Mouse (Mus musculus): ENCODE measurements around the gene 9230112D13Rik.

The 9230112D13Rik gene

GRCm38 (mm10) chr14:34497346-34497745, 25.3 kb downstream of the 9230112D13Rik start:
- DNase-seq: no peak

DNA sequence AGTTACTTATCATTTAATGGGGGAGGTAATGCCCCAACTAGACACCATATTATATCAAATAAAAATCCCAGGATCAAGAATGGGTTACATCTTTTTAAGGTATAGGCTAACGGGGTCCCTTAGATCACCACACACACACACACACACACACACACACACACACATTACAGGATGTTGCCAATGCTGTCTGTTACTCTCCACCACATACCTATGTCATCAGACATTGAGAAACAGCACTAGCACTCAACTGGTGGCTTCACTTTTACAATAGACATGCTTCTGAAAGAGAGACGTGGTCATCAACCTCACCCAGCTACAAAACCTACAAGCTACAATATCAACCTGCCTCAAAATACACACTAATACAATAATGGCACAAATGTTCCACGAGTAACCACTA, 28.9 kb downstream of the 9230112D13Rik start:
- DNase-seq: no peak

GRCm38 (mm10) chr14:34492688-34493087, 29.9 kb downstream of the 9230112D13Rik start:
- no peak for DNase-seq

DNA sequence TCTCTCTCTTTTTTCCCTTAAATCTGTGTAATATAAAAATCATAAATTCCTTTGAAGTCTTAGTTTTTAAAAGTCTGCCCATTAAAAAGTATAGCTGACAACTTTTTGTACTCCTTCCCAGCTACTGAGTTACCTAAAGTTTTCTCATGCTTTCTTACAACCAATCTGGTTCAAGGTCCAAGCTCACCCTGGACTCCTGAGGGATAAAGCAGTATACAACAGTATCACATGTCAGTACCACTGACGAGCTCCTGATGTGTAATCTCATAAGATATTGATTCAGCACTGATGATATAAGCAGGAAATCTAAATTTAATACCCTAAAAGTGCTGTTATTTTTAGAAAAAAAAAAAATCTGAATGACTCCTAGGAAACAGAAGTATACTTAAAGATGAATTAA, 31.6 kb downstream of the 9230112D13Rik start:
- no peak for DNase-seq

GRCm38 (mm10) chr14:34489928-34490327, 32.7 kb downstream of the 9230112D13Rik start:
- no peak for DNase-seq

DNA sequence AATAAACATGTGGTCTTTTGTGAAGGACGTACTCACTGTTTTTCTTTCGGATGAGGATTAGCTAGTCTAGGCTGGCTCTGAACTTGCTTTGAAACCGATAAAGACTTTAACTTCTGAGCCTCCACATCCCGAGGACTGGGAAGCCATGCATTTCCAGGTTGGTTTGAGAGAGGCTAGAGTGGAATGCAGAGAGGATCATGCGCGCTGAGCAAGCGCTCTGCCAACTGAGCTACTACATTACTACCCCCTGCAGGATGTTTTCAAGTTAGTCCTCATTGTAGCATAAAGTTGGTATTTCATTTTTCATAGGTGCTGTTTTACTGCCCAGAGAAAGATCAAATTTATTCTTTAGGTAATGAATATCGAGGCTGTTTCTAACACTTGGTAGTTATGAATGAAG, 36.4 kb downstream of the 9230112D13Rik start:
- DNase-seq: no peak

DNA sequence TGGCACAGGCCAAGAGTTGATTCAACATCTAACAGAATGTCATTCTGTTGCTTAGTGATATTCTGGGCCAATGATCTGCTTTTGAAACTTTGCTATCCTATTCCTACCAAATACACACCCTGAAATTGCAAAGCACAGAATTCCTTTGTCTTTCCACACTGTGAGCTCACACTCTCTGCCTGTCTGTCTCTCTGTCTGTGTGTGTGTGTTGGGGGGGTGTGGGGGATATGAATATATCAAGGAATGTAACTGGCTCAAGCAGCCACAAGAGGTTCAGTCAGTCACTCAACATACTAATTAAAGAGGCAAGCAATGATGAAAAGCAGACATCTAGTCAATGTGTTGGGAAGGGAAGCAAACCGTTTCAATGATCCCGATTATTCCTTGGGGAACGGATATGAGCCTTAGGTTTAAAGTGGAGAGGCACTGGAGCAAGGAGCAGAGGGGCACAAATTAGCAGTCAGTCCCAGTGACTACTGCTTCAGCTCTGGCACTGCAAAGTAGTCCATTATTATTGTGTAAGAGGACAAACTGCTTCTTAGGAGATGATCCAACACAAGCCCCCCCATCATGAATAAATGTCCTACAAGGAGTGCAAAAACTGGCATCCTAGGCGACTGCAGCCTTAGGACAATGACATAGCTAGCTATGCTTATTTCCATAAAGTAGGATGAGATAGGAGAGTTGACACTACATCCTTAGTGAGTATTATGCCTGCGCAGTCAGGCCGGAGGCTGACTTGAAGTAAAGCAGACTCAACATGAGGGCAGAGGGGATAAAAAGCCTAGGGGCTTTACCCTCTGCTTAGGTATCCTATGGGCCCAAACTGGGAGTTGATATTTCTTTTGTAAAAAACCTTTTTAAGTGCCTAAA, 38.9 kb downstream of the 9230112D13Rik start:
- DNase-seq: no peak

DNA sequence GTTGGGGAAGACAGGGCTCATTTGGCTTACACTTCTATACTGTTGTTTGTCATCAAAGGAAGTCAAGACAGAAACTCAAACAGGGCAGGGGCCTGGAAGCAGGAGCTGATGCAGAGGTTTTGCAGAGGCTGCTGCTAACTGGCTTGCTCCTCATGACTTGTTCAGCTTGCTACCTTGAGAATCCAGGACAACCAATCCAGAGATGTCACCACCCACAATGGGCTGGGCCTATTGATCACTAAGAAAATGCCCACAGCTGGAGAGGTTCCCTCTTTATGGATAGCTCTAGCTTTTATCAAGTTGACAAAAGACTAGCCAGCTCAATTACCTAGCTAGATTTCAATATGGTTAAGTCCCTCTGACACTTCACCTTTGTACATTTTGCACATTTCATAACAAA, 51.0 kb downstream of the 9230112D13Rik start:
- no peak for DNase-seq

- DNase-seq: no peak
Measured at GRCm38 (mm10) chr14:34466291-34466690, 56.3 kb downstream of the 9230112D13Rik start.

All from lung, postnatal 4 days (tissue).